Mouse (Mus musculus): ENCODE data around the gene Ctla4.
A peak's percentile ranks its signal among the peaks of the same experiment; 100 is the strongest.

The Ctla4 gene

GRCm38 (mm10) chr1:60866043-60866442 lies 20.8 kb upstream of the Ctla4 start:
- no peak for DNase-seq (ENCODE audit: low spot score)

- peak; percentile 77 for DNase-seq (ENCODE audit: low spot score)
Observed at GRCm38 (mm10) chr1:60868333-60869277, 18.2 kb upstream of the Ctla4 start.

GRCm38 (mm10) chr1:60875267-60875666 lies 11.5 kb upstream of the Ctla4 start:
- no peak for DNase-seq (ENCODE audit: low spot score)

GRCm38 (mm10) chr1:60880116-60880867 lies 6.5 kb upstream of the Ctla4 start:
- DNase-seq (ENCODE audit: low spot score) = no peak

DNA sequence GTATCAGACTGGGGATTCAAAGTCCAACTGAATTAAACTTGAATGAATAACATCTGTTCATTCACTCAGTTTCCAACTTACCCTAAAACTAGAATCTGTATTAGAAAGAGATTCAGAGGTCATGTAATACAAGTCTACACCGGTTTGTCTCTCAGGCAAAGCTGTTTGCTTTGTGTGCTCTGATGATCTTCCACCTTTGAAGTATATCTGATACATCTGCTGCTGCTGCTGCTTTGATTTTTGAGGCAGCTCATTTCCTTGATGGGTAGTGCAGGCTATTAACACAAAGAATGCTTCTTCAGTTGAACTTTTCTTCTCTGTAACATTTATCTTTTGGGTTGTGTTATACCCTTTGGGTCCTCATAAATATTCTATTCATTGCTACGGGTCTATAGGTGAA lies 4.0 kb upstream of the Ctla4 start:
- DNase-seq (ENCODE audit: low spot score) = no peak

- no peak for DNase-seq (ENCODE audit: low spot score)
Observed at GRCm38 (mm10) chr1:60883279-60883678, 3.5 kb upstream of the Ctla4 start.

GRCm38 (mm10) chr1:60884611-60885010 lies 2.2 kb upstream of the Ctla4 start:
- DNase-seq (ENCODE audit: low spot score) = no peak

- DNase-seq (ENCODE audit: low spot score) = no peak
Observed at GRCm38 (mm10) chr1:60898127-60898932, 11.5 kb downstream of the Ctla4 start.

DNA sequence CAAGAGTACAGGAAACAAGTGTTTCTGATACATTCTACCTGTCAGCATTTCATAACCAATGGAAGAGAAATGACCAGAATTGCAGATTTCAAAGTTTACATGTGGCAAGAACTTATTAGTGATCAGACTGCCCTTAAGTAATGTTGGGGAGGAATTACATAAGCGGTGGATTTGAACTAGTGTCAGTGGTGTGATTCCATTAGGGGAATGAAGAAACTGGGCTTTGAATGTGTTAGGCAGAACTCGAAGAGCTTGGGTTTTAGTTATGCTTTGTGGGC lies 12.1 kb downstream of the Ctla4 start:
- DNase-seq (ENCODE audit: low spot score) = no peak

- no peak for DNase-seq (ENCODE audit: low spot score)
Observed at GRCm38 (mm10) chr1:60899244-60899643, 12.4 kb downstream of the Ctla4 start.

- no peak for DNase-seq (ENCODE audit: low spot score)
Observed at GRCm38 (mm10) chr1:60902547-60902946, 15.7 kb downstream of the Ctla4 start.

- DNase-seq (ENCODE audit: low spot score) = no peak
Observed at GRCm38 (mm10) chr1:60903126-60903525, 16.3 kb downstream of the Ctla4 start.

DNA sequence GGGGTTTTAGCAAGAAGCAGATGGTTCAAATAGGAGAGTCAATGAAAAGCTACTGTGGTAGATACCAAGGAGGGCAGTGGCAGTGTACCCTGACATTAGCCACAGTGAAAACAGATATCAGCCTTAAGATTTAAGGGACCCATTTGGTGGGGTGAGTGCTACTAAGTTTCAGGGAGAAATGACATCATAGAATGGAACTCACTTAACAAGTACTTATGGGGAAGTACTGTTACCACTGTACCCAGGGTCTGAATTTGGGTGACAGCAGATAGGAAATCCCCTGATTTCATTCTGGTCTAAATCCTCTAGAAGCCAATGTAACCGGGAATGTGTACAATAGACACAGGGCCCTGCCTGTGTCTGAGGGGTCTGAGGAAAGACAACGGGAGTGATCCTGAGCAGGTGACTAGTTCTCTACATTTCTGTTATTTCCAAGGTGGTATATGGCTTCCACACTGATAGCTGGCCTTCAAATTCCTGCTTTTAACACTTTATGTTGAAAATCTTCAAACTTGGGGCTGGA lies 17.7 kb downstream of the Ctla4 start:
- no peak for DNase-seq (ENCODE audit: low spot score)

GRCm38 (mm10) chr1:60907466-60907865 lies 20.7 kb downstream of the Ctla4 start:
- DNase-seq (ENCODE audit: low spot score) = no peak

DNA sequence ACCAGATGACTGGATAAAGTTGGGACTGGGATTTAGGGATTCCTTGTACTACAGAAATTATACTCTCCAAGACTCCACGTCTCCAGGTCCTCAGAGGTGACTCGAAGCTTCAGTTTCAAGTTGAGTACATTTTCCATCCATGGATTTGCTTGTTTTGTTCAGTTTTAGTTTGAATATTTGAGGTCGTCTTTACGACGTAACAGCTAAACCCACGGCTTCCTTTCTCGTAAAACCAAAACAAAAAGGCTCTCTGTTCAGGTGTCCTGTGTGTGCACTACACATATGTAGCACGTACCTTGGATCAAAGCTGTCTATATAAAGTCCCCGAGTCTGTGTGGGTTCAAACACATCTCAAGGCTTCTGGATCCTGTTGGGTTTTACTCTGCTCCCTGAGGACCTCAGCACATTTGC lies 22.0 kb downstream of the Ctla4 start:
- no peak for DNase-seq (ENCODE audit: low spot score)

- DNase-seq (ENCODE audit: low spot score) = no peak
Observed at GRCm38 (mm10) chr1:60909746-60910145, 22.9 kb downstream of the Ctla4 start.

DNA sequence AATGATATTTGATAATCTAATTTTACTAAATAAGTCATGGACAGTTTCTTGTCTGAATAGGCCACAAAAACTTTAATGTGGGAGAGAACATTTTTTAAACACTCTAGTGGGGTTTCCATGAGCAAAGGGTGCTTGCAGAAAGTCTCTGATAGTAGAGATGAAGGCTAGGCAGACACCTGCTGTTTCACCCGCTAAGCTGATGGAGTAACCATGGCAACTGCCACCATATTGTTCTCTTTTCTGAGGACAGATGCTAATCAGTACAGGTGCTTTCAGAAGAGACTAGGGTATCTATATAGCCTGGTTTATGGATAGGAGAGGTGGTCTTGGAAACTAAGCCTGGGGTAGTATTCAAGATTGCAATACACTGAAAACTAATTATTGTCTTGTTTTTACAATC lies 24.0 kb downstream of the Ctla4 start:
- DNase-seq (ENCODE audit: low spot score) = no peak

- DNase-seq (ENCODE audit: low spot score) = no peak
Observed at GRCm38 (mm10) chr1:60911631-60912030, 24.8 kb downstream of the Ctla4 start.

DNA sequence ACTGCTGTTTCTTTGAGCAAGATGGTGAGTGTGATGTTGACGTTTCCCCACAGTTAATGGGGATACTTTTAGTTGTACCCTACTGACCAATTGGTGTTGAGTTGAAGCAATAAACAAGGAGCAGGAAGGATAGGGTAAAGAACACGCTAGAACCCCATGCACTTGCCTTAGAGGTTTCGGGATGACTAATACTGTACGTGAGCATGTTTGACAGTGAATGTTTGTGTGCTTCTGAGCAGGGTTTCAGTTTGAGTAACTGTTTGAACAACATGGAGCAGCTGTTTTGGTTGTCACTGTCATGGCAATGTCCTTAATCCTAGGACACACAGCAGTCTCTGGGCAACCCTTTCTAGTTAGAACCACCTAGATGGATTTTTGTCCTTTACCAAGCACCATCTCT lies 26.5 kb downstream of the Ctla4 start:
- DNase-seq (ENCODE audit: low spot score) = no peak

DNA sequence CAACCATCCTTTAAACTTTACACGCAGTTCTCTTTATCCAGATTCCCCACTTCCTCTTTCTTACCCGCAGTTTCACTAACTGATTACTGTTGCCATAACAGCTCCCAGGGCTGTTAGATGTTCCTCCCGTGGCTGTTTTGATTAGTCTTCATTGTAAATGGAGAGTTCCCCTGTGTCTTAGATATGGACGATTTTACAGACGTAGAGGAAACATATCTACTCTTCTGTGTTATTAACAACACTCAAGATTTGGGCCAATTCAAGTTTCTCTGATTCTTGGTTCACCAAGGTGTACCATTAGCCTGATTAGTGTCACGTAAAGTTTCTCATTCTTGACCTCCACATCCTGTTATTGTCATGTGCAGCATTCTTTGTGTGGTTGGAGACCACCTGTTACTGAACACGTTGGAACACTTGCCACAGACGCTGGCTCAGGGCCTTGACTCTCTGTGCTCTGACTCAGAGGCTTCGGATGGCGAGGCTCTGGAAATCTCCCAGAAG lies 29.5 kb downstream of the Ctla4 start:
- no peak for DNase-seq (ENCODE audit: low spot score)

DNA sequence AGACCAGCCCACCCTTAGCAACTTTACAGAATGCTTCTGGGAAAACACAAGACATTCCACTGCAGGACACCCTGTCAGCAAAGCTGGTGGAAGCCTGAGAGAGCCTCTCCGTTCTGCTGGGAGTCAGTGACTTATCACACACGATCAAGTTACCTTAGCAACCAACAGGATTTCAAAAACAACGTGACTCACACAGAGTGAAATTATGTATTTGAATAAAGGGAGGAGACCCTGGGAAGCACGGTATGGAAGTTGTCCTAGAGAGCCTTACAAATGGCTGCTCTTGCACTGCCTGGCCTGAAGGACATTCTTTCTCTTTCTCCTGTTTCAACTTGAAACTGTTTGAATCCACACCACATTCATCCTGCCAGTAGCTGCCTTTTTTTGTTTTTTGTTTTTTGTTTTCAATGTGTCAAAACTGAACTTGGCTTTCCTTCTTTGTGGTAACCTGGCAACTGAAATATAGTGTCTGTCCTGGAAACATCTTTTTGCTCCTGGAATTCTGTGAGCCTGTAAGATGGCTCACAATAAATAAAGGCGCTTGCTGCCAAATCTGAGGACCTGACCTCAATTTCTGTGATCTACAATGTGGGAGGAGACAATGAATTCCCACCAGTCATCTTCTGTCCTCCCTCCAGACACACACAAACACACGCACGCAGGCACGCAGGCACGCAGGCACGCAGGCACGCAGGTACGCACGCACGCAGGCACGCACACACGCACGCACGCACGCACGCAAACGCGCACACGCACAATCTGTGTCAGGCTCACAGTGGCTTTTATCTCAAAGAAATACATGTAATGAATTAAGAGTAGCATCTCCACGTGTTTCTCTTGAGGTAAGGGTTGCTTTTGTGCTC lies 33.9 kb downstream of the Ctla4 start:
- DNase-seq (ENCODE audit: low spot score) = peak; percentile 39

Data from embryo, embryonic 10.5 days (tissue).